Mouse (Mus musculus) thymus, postnatal 36 days (tissue): ENCODE measurements around the gene Prkcq.

Source experiments
- DNase-seq, 2 experiments: peaks; one replicate each; pipeline ENCODE4 v3.0.0; 2022; ENCODE audit warnings: mixed read lengths in 2 of 2

The Prkcq gene

DNA sequence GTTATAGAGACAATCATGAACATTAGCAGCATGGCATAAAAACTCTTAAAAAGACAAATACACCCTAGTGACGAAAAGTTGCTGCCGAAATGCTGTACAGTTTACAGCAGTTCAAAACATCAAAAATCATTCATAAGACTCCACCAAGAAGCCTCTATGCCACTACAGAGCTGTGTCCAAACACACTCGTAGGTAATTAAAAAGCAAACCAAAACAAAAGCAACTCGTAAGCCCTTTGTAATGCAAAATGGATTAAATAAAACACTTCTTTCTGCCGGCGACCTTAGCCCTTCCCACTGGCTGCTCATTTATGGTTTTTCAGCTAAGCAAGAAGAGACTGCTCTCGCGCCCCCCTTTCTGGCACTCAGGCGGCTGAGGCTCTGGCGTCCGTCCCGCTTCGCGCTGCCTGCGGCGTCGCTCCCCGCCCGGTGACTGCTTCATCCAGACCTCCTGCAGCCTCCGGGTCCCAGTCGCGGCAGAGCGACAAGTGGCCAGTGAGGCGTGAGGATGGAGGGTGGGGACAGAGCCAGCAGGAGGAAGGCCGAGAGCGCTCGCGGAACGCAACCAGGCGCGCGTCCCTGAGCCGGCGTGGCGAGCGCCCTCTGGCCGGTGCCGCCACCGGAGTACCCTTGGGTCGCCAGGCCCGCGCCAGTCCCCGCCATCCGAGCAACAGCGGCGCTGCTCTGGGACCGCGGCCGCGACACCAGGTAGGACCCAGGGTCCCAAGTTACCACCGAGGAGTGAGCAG lies at the start of gene Prkcq:
Gene Prkcq, plus strand, starts transcription at position 355 of the 748 bp plus-strand sequence.
- DNase-seq: peak; percentile 78 to 80

DNA sequence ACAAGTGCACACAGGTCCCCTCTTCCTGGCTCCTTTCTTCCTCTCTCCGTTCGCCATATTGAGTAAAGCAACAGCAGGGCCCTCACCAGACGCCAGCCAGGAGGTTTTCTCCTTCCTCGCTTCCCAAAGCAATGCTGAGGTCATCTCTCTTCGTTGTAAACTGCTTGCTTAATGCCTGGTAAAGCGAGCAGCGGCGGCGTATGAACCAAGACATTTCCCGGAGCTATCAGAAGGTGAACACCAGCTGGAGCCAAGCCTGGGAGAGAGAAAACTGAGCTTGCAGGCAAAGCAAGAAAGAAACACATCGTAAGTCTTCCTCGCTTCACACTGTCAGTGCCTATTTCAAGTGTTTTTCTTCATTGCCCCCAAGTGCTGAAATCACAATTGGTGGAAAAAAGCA lies 41.0 kb upstream of the Prkcq start:
- no peak for DNase-seq

DNA sequence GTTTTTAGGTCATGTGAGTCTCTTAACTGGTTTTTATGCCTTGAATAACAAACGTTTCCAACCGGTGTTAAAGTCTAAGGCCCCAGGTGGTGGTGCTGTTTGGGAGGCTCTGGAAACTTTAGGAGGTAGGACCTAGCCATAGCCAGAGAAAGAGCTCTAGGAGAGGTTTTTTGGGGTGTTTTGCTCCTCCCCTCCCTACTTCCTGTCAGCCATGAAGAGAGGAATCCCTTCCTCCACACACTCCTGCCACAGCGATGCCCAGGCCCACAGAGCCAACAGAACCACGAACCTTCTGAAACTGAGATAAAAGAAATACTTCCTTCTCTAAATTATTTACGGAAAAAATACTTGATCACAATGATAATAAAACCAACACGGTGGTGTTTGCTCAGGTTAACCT lies 36.2 kb upstream of the Prkcq start:
- DNase-seq: no peak

DNA sequence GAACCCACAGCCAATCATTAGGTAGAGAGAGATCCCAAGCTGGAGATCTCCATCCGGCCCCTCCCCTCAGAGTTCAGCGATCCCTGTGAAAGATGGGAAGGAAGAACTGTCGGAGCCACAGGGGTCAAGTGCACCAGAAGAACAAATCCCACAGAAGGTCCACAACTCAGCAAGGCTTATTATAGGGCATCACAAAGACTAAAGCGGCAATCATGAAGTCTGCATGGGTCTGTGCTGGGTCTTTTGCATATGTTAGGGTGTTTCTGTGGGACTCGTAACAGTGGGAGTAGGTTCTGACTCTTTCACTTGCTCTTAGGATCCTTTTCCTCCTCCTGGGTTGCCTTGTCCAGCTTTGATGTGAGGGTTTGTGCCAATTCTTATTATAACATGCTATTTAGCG lies 33.8 kb upstream of the Prkcq start:
- no peak for DNase-seq

DNA sequence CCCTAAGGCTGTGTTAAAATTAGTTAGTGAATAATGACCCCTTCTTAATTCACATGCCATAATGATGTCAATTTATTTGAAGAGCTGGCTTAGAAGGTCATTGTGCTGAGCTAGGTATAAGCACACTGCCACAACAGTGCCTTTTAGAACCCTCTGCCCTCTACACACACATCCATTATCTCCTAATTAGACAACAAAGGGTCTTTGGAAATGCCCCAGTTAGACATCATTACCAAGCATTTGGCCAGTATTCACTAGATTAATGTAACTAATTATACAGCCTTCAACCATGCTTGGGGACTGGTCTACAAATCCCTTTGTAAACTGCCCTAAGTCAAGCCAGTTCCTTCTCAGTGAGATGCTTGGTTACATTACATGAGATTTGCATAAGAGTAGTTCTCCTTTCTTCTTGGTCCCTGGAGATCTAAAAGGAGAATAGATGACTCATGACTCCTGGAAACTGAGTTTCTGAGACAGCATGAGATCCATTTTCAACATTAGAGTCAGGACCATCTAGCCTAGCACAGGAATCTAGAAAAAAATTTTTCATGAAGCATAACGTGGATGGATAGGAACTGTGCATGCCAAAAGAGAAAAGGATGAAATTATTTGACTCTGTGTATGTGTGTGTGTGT lies 32.3 kb upstream of the Prkcq start:
- no peak for DNase-seq

DNA sequence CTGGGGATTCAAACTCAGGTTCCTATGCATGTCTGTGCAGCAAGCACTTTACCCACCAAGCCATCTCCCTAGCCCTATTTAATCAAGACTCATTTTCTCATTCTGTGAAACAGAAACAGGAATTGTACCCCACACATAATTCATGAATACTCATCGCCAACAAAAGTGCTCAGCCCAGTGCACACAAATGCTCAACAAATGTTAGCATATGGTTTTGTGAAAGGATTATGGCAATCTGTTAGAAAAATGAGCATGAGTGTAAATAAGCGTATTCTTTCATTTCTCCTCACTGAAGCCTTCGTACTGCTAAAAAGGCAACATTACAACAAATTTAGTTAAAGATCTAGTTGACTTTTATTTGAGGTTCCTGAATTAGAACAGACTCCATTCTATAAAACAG lies 31.5 kb upstream of the Prkcq start:
- no peak for DNase-seq

DNA sequence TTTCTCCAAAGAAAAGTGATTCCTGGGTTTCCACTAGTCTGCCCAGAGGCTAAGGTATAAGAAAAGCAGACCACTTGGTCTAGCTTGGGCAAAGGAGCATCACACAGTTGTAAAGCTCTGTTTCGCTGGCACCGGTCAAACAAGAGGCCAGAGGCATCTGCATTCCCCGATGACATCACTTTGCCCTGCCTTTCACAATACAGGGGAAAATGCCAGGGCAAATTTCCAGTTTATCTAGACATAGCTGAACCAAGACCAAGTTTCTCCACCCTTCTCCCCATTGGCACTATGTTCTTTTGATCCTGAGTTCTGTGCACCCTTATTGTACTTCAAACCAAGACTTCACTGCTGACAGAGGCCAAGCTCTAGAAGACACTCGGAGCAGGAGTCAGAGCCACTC lies 22.8 kb upstream of the Prkcq start:
- DNase-seq: no peak

DNA sequence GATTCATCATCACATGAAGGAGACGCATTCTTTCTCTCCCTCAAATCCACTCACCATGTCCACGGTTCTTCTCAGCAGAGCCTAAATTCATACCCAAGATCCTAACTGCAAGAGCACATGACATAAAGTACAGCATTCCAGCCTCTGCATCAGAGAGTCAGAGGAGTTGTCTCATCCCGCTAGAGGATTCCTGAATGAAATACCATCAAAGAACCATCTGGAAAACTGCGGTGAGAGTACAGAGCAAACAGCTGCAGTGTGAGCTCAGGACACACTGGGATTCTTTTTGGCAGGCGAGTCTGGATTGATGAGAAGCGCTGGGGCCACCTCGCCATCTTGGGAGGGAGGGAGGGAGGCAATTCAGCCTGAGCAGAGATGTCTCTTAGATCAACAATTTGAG lies 20.9 kb upstream of the Prkcq start:
- DNase-seq: no peak

DNA sequence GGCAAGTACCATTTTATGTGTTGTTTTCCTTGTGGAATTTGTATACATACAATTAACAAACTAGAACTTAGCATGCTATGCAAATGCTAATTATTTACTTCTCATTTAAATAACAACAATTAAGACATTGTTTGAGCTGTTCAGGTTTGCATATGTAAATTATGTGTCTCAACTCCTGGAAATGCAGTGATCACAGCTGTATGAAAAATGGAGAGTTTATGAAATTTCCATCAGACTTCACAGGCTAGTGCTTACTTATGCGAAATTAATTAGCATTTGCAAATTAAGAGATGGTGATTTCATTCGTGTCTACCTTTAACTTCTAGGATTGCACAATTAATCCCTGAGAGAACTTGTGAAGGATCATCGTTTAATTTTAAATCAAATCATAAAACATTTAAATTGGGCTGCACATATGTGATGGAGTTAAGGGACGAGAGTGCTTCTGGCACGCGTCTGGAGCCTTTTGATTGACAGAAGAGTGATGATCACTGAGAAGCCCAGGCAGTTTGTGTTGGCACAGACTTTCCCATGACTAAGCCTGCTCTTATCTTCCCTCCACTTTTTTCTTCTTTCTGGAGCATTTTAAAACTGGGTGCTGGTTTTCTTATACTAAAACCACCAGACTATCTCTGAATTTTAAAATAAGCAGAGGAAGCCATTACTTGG lies 20.1 kb upstream of the Prkcq start:
- DNase-seq: no peak

DNA sequence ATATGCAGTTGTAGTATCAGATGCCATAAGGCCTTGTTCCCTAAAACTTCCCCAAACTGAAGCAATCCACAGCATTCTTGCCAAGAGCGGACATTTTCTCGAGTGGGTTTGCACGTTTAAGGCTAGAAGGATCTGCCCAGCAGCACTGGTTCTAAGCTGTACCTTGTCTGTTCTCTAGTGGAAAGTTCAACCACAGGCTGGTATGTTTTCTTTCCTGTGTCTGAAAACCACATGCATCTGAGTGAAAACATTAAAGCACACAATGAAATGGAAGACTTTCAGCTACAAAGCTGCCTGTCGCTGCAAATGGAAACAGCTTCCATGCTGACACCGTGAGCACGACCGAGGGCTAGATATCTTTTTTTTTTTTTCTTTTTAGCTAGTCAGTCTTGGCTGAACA lies 12.3 kb upstream of the Prkcq start:
- DNase-seq: peak; percentile 41 to 62

DNA sequence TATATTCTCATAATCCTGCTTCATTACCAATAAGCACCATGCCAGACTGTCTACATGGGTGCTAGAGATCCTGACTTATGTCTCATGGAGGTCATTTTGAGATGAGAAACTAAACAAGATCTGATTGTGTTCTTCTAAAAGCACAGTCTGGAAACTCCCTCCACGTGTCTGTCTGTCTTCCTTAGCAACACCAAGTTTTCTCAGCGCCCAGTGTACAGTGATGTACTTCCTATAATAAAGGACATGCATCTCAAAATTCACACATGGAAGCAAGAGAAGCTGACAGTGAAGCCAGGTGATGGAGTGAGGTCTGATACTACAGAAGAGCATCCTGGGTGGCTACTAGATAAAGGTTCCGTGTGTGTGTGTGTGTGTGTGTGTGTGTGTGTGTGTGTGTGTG lies 11.2 kb upstream of the Prkcq start:
- DNase-seq: no peak

DNA sequence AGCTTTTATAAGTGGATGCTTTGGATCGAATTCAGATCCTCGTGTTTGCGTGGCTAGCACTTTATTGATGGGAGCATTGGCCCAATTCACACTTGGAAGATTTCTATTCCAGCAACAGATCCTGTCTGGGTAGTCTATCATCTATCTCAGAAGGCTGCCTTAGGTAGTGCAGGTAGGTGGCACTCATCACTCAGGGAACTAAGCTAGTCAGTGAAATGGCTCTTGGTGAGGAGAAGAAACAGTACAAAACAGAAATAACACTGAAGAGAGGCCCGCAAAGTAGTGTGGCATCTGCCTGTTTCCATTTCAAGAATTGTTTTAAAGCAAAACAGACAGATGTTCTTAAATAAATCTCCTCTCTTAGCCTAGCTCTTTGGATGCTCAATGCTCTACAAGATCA lies 10.6 kb upstream of the Prkcq start:
- DNase-seq: peak; percentile 36 to 48

DNA sequence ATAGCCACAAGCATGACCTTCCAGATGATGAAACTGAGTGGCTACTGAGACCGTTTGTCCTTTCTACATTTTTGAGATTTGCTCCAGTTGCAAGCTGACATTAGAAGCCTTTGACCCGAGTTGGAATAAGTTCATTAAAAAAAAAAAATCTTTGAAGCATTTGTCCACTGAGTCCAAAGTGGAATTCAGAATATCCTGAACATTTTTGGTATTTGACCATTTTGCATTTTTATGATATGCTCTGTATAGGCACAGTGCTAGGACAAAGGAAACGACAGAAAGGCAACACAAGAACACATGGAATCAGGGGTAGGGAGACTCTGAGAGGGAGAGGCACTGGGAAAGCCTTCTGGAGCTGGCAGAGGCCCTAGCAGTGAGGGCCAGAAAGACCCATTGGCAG lies 9.2 kb upstream of the Prkcq start:
- DNase-seq: no peak

DNA sequence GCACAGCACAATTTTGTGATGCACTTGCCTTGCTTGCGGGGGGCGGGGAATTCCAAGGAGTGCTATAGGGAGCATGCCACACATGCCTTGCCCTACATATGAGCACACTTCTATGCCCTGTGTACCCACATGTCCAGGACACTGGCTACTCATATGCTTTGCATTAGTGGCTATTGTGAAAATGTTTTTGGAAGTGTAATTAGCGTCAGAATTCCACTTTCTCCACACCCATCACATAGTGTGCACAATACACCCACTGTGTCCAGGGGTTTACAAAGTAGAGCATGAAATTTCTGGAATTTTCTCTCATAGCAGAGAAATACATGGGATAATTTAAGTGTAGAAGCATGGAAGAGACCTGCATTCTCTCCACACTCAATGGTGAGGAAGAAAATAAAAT lies 7.7 kb upstream of the Prkcq start:
- DNase-seq: no peak

DNA sequence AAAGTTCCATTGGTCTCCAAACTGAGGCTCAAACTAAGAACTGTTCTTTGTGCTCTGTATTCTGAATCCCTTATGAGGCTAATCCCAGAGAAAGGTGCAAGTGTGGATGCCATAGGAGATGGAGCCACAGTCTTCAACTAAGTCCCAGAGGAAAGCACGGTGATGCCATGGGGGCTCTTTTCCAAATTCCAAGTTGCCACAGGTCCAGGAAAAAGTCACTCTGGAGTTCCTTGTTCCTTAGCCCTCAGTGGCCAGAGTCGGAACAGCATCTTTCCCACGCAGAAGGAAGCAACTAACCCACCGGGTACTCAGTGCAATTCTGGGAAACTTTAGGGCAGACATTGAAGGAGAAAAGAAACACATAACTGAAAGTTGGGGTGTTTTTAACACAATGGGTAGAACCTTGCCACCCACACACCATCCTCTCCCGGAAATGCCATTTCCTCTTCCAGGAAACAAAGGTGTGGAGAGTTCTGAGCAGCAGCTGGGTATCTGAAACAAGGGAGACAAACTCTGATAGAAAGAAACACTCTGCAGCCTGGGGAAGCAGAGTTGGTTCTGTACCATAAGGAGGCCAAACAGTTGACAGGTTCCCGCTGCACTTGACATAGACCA lies 2.1 kb upstream of the Prkcq start:
- DNase-seq: peak; percentile 51 to 64

DNA sequence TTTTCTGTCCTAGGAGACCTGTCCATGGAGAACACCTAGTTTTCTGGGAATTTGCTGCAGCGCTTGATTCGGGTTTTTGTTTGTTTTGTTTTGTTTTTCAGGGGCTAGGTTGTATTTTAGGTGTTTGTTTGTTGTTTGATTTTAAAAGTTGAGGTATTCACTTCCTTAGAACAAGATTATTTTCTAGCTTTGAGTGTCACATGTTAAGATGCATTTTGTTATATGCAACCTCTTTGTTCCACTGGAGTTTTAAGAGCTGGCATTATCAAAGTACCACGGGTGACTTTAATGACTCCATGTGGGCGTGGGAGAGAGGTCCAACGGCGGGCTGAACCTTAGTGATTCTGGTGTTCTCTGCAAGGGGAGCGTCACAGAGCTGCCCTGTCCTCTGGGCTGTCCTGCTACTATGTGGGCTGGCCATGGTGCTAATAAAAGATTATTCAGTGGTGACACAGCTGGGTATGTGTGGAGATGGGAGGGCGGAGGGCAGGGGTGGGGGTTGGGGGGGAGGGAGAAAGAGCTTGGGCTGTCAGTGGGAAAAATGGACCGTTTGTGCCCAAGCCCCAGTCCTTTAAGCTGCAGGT lies 1.0 kb downstream of the Prkcq start:
- DNase-seq: peak in 1 of 2 experiments; percentile 42

DNA sequence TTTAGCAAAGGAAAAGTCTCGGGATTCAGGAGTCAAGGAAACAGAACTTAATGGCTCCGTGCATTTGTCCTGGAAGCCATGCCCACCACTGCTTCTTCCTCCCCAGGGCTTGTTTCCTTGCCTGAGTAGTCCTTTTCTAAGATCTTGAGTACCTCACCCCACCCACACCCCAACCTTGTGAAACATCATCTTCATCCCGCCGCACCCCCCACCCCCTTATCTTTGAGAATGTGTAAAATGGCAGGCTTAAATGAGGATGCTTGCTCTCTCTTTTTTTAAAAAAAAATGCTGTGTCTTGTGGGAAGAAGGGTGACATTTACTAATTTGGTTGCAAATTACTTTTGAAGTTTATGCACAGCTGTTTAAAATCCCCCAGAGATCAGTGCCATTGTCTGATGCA lies 1.6 kb downstream of the Prkcq start:
- peak; percentile 65 to 75 for DNase-seq

DNA sequence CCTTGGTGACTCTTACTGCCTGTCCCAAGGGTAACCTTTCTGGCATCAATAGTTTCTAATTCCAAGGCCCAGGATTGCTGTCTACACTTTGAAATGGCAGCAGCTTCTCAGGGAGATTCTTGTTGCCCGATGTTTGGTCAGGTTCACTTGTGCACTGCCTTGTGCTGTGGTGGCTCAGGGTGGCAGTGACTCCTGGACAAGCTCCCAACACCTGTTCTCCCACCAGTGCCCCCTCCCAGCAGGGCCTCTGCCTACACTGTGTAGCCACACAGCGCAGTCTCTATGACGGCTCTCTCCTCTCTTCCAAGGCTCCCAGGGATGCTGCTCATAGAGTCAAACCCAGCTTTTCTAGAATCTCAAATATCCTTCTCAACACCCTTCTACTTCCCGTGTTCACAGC lies 2.2 kb downstream of the Prkcq start:
- peak; percentile 37 to 57 for DNase-seq

DNA sequence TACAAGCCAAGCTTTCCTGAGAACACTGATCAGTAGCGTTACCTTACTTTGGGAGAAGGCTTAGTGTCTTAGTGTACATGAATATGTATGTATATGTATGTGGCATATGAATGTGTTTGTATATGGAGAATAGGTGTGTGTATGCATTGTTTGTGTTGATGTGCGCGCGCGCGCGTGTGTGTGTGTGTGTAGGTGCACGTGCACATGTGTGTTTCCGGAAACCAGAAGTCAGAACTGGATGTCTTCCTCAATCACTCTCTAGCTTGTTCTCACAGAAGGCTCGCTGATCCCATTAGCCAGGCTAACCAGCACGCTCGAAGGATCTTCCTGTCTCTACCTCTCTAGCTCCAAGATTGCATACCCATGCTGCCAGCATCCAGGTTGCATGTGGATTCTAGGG lies 6.0 kb downstream of the Prkcq start:
- no peak for DNase-seq

DNA sequence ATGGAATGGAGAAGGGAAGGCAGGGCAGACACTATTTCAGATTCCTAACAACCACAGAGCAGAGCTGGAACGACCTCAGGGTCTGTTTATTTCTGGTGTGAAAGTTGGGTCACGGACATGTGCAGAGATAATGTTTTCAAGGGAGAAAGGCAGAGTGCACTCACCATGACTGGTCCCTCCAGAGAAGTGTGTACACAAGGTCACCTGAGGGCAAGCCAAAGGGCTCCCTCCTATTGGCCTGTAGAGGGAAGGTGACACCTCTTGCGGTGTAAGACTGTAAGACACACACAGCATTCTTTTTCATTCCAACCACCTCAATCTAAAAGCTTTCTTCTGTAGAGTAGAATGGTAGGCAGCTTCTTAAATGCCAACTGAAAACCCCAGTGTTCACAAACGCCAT lies 9.6 kb downstream of the Prkcq start:
- DNase-seq: no peak

DNA sequence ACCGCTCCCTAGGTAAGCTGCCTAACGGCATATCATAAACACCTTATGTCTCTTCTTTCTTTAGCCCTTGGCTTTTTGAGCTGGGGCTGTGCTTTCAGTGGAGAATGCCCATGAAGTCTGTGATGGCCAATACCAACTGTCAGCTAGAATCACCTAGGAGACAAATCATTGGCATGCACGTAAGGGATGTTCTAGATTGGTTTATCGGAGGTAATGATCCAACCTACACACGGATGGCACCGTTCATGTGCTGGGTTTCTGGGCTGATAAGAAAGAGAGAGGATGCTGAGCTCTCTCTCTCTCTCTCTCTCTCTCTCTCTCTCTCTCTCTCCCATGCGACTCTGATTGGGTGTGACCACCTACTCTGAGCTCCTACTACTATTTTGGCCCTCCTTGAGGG lies 10.2 kb downstream of the Prkcq start:
- no peak for DNase-seq

DNA sequence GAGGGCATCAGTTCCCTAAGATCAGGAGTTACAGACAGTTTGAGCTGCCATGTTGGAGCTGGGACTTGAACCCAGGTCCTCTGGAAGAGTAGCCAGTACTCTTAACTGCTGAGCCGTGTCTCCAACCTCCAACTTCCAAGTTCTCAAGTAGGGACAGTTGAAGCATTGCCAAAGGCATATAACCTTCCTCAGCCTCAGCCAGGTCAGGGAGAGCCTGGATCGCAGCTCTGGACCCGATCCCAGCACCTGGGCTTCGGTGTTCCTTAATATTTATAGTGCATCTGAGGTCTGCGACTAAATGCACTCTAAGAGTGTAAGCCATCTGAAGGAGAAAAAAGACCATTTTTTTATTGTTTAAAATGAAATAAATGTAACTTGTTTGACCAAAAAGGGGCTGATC lies 12.1 kb downstream of the Prkcq start:
- no peak for DNase-seq

DNA sequence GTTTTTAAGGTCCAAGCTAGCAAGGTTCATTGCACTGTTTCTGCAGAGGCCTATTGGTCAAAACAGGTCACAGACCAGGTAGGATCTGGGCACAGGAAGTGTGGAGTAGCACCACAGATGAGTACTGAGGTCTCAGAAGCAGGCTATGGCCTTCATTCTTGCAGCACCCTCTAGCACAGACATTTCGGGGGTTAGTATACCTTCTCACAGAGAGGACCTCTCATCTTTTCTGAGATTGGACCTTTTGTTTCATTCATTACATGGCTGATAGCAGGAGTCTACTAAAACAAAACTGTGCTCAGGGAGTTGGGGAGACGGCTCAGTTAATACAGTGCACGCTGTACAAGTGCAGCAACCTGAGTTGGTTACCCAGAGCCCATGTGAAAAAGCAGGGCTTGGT lies 14.7 kb downstream of the Prkcq start:
- DNase-seq: no peak
